Comparison of ENCODE assay signal across 19 mouse cellular contexts in genomic region chr13:98359337-98359736, GRCm38 (mm10). TPM values are rescaled to one million over a fixed set of nuclear protein-coding genes. Genes with fewer than 3 reads are reported as not detected.
DNase-seq lines count a peak whose midpoint lies in the region; ATAC-seq lines count a peak whose summit lies in the region.
"Had no signal": no experiment of that assay in that cellular context is flagged by ENCODE, and none has a peak within 500 bp of the region (broad histone marks: within the 10 kb centered on the region; RNA-seq: fewer than 3 reads in every experiment).

No protein-coding gene starts in this region.

- 2% methylated on average over 6 of the region's 8 CpGs for WGBS in hindbrain, embryonic 11.5 days
- 1% methylated on average over 8 of the region's 8 CpGs for WGBS in hindbrain, embryonic 13.5 days
- 3% methylated on average over 6 of the region's 8 CpGs for WGBS in neural tube, embryonic 15.5 days
- 1% methylated on average over 7 of the region's 8 CpGs for WGBS in embryonic facial prominence, embryonic 12.5 days

- no peak for ATAC-seq in hindbrain, embryonic 11.5 days (ENCODE audit: low FRiP score)
- ATAC-seq in hindbrain, embryonic 13.5 days (ENCODE audit: low FRiP score), result no peak
- ATAC-seq in neural tube, embryonic 15.5 days (ENCODE audit: low FRiP score), result no peak
- no peak for ATAC-seq in embryonic facial prominence, embryonic 12.5 days (ENCODE audit: insufficient number of reproducible peaks, insufficient read depth, low FRiP score, low TSS enrichment)
- no peak for ATAC-seq in inflammation-experienced regulatory T-cells, adult 6 months
- ATAC-seq: intestine, embryonic 15.5 days had no signal

- H3K9ac ChIP-seq in hindbrain, embryonic 11.5 days (ENCODE audit: low read depth, low read length), result no peak overlapping the region
- H3K9ac ChIP-seq in hindbrain, embryonic 13.5 days, result no peak overlapping the region
- no peak overlapping the region for H3K9ac ChIP-seq in neural tube, embryonic 15.5 days (replicated peaks)
- no peak overlapping the region for H3K9ac ChIP-seq in embryonic facial prominence, embryonic 12.5 days
- H3K9ac ChIP-seq: intestine, embryonic 15.5 days; lung, embryonic 14.5 days had no signal

- DNase-seq in hindbrain, embryonic 11.5 days (ENCODE audit: low spot score), result peak; percentile 44
- peak; percentile 34 for DNase-seq in neural tube, embryonic 10.5 days (ENCODE audit: extremely low spot score, low spot score)
- DNase-seq in gastrocnemius, postnatal 4 days (ENCODE audit: low spot score in 2 of 2), result no peak
- no peak for DNase-seq in urinary bladder, postnatal 25 days (ENCODE audit: low spot score)
- DNase-seq: adrenal gland, postnatal 14 days; cerebellum, adult 9-10 months; gastrocnemius, postnatal 10 days; heart, postnatal 14 days; left cerebral cortex, postnatal 4 days; lung, embryonic 14.5 days; thymus, adult 18-20 months had no signal

- peaks cover 78% of the 10 kb centered on the region for H3K27me3 ChIP-seq in hindbrain, embryonic 11.5 days (ENCODE audit: control insufficient read depth, insufficient read depth, low read length)
- H3K27me3 ChIP-seq in hindbrain, embryonic 13.5 days, result peaks cover 90% of the 10 kb centered on the region
- H3K27me3 ChIP-seq in neural tube, embryonic 15.5 days (replicated peaks), result peaks cover 68% of the 10 kb centered on the region
- H3K27me3 ChIP-seq in embryonic facial prominence, embryonic 12.5 days, result peaks cover 64% of the 10 kb centered on the region

- H3K27ac ChIP-seq in hindbrain, embryonic 11.5 days (ENCODE audit: low read depth, low read length), result no peak overlapping the region
- H3K27ac ChIP-seq in hindbrain, embryonic 13.5 days, result no peak overlapping the region
- H3K27ac ChIP-seq in neural tube, embryonic 15.5 days (replicated peaks), result no peak overlapping the region
- H3K27ac ChIP-seq in embryonic facial prominence, embryonic 12.5 days, result no peak overlapping the region
- H3K27ac ChIP-seq: intestine, embryonic 15.5 days had no signal

- no peaks in the 10 kb centered on the region for H3K36me3 ChIP-seq in hindbrain, embryonic 11.5 days (ENCODE audit: control insufficient read depth, insufficient read depth, low read length)
- no peaks in the 10 kb centered on the region for H3K36me3 ChIP-seq in hindbrain, embryonic 13.5 days
- no peaks in the 10 kb centered on the region for H3K36me3 ChIP-seq in neural tube, embryonic 15.5 days
- H3K36me3 ChIP-seq in embryonic facial prominence, embryonic 12.5 days, result no peaks in the 10 kb centered on the region
- H3K36me3 ChIP-seq: G1E; intestine, embryonic 15.5 days had no signal

- H3K4me1 ChIP-seq in hindbrain, embryonic 11.5 days (replicated peaks; ENCODE audit: control insufficient read depth, insufficient read depth, low read length), result peaks cover 9% of the 10 kb centered on the region
- peaks cover 25% of the 10 kb centered on the region for H3K4me1 ChIP-seq in hindbrain, embryonic 13.5 days (replicated peaks)
- H3K4me1 ChIP-seq in neural tube, embryonic 15.5 days, result peaks cover 15% of the 10 kb centered on the region
- H3K4me1 ChIP-seq in embryonic facial prominence, embryonic 12.5 days, result peaks cover 6% of the 10 kb centered on the region

- H3K9me3 ChIP-seq in hindbrain, embryonic 11.5 days (ENCODE audit: control insufficient read depth, low read length), result no peaks in the 10 kb centered on the region
- H3K9me3 ChIP-seq in hindbrain, embryonic 13.5 days, result no peaks in the 10 kb centered on the region
- no peaks in the 10 kb centered on the region for H3K9me3 ChIP-seq in neural tube, embryonic 15.5 days (replicated peaks)
- no peaks in the 10 kb centered on the region for H3K9me3 ChIP-seq in embryonic facial prominence, embryonic 12.5 days
- H3K9me3 ChIP-seq: intestine, embryonic 15.5 days had no signal

- H3K4me2 ChIP-seq in hindbrain, embryonic 11.5 days (replicated peaks; ENCODE audit: low read depth, low read length), result no peak overlapping the region
- H3K4me2 ChIP-seq in hindbrain, embryonic 13.5 days, result no peak overlapping the region
- H3K4me2 ChIP-seq in neural tube, embryonic 15.5 days, result no peak overlapping the region
- peak overlapping the region; percentile 47 for H3K4me2 ChIP-seq in embryonic facial prominence, embryonic 12.5 days (replicated peaks)
- H3K4me2 ChIP-seq: intestine, embryonic 15.5 days; liver, embryonic 11.5 days; lung, embryonic 14.5 days had no signal

- H3K4me3 ChIP-seq in hindbrain, embryonic 11.5 days (ENCODE audit: low read depth, low read length), result no peak overlapping the region
- H3K4me3 ChIP-seq in hindbrain, embryonic 13.5 days, result no peak overlapping the region
- H3K4me3 ChIP-seq in neural tube, embryonic 15.5 days (replicated peaks), result no peak overlapping the region
- H3K4me3 ChIP-seq in embryonic facial prominence, embryonic 12.5 days, result no peak overlapping the region
- H3K4me3 ChIP-seq: intestine, embryonic 15.5 days had no signal

RNA-seq across cellular contexts. Expression of gene Foxd1, which starts 5.3 kb away (rescaled TPM):
- polyA plus RNA-seq in hindbrain, embryonic 11.5 days (2014; fragmentation: Nextera tagmentation; extraction: Ambion mirVana), result 4.6 and 5.0 TPM in 2 replicates
- polyA plus RNA-seq in hindbrain, embryonic 13.5 days (2015; fragmentation: Nextera tagmentation; extraction: Ambion mirVana), result 0.79 and 1.1 TPM in 2 replicates
- 0.33 and 0.65 TPM in 2 replicates for polyA plus RNA-seq in neural tube, embryonic 15.5 days (2015; fragmentation: Nextera tagmentation; extraction: Ambion mirVana)
- polyA plus RNA-seq in embryonic facial prominence, embryonic 12.5 days (2016; fragmentation: Nextera tagmentation; extraction: Ambion mirVana), result 9.5 and 9.9 TPM in 2 replicates
- total RNA-seq in gastrocnemius, postnatal 4 days (2021), result under 1 TPM; 0.44 to 0.60 TPM
- polyA plus RNA-seq in inflammation-experienced regulatory T-cells, adult 6 months (2017; shearing (Covaris generic)), result not detected
- polyA plus RNA-seq: G1E; intestine, embryonic 15.5 days; large intestine, adult 2 months; liver, embryonic 11.5 days; lung, embryonic 14.5 days had no signal

RNA-seq across cellular contexts. Expression of gene Btf3, which starts 42.5 kb away (rescaled TPM):
- polyA plus RNA-seq in hindbrain, embryonic 11.5 days (2014; fragmentation: Nextera tagmentation; extraction: Ambion mirVana), result 784 and 800 TPM in 2 replicates
- 585 and 615 TPM in 2 replicates for polyA plus RNA-seq in hindbrain, embryonic 13.5 days (2015; fragmentation: Nextera tagmentation; extraction: Ambion mirVana)
- polyA plus RNA-seq in neural tube, embryonic 15.5 days (2015; fragmentation: Nextera tagmentation; extraction: Ambion mirVana), result 481 and 531 TPM in 2 replicates
- 731 and 771 TPM in 2 replicates for polyA plus RNA-seq in embryonic facial prominence, embryonic 12.5 days (2016; fragmentation: Nextera tagmentation; extraction: Ambion mirVana)
- total RNA-seq in gastrocnemius, postnatal 4 days (2021), result 100 to 1,000 TPM; 364 to 369 TPM
- polyA plus RNA-seq in inflammation-experienced regulatory T-cells, adult 6 months (2017; shearing (Covaris generic)), result 100 to 1,000 TPM; 694 to 907 (median 874) TPM

Comparison
In these comparisons a context has a peak if more than half of its experiments do, and no peak if none do; other contexts are left out.
1. DNase-seq: peak in hindbrain, embryonic 11.5 days (single experiment) and neural tube, embryonic 10.5 days (single experiment); none in gastrocnemius, postnatal 4 days (0 of 2) and urinary bladder, postnatal 25 days (single experiment).